Mouse (Mus musculus) heart, adult 2 months (tissue): ENCODE results near the gene Srd5a1.

Source experiments
- CTCF ChIP-seq: fragments of 200-600 bp; IDR thresholded peaks from 2 replicates; pipeline ENCODE4 v1.8.1; 2022; ENCODE audit warnings: antibody characterized with exemption, mild to moderate bottlenecking, moderate library complexity
- EP300 ChIP-seq: fragments of 200-500 bp; IDR thresholded peaks from 2 replicates; pipeline ENCODE4 v1.6.1; 2011; ENCODE audit warnings: low read depth, low read length, control low read depth; ENCODE audit not compliant: insufficient read depth
- POLR2A ChIP-seq: fragments of 200-500 bp; IDR thresholded peaks from 2 replicates; pipeline ENCODE4 v1.6.1; 2011; ENCODE audit warnings: mild to moderate bottlenecking, low read depth, low read length, control low read depth; ENCODE audit not compliant: insufficient read depth

DNA sequence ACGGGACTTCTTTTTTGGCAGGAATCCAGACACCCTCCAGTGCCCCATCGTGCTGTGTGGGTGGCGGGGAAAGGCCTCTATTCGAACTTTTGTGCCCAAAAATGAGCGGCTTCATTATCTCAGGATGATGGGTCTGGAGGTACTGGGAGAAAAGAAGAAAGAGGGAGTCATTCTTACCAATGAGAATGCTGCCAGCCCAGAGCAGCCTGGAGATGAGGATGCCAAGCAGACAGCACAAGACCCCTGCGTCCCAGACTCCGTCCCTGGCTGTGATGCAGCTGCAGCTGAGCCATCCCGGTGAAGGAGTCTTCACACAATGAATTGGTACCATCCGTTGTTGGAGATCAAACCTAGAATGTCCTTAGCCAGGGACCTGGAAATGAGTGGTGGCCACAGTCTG lies 22.3 kb upstream of the Srd5a1 start:
- TF ChIP-seq POLR2A (no peak), CTCF (no peak), EP300 (no peak)
